Mouse (Mus musculus) lung, postnatal 25 days (tissue): ENCODE data around the gene Tmem269.

Experiments used
- DNase-seq: peaks from one replicate; pipeline ENCODE4 v3.0.0; 2022; ENCODE audit warnings: low spot score

Tmem269 gene

GRCm38 (mm10) chr4:119181456-119181855, 36.6 kb downstream of the Tmem269 start:
- DNase-seq: no peak

GRCm38 (mm10) chr4:119180133-119180707, 37.8 kb downstream of the Tmem269 start:
- DNase-seq: no peak

- no peak for DNase-seq
These were observed 39.7 kb downstream of the Tmem269 start for GRCm38 (mm10) chr4:119178331-119178730.

- DNase-seq: no peak
These were observed 40.3 kb downstream of the Tmem269 start for GRCm38 (mm10) chr4:119177702-119178101.

GRCm38 (mm10) chr4:119173851-119174453, 44.1 kb downstream of the Tmem269 start, which contains the start of gene Zfp691:
Gene Zfp691, minus strand, starts transcription at chr4:119174195.
- DNase-seq: peak; percentile 99

GRCm38 (mm10) chr4:119172919-119173650, 44.9 kb downstream of the Tmem269 start:
- DNase-seq: no peak

- peak; percentile 85 for DNase-seq
These were observed 50.4 kb downstream of the Tmem269 start for GRCm38 (mm10) chr4:119167663-119168062.

GRCm38 (mm10) chr4:119167068-119167467, 50.9 kb downstream of the Tmem269 start:
- no peak for DNase-seq

GRCm38 (mm10) chr4:119165916-119166315, 52.1 kb downstream of the Tmem269 start:
- DNase-seq: no peak

- no peak for DNase-seq
These were observed 55.0 kb downstream of the Tmem269 start for GRCm38 (mm10) chr4:119162990-119163389.

- DNase-seq: peak; percentile 10
These were observed 56.7 kb downstream of the Tmem269 start for GRCm38 (mm10) chr4:119161358-119161757.

- peak; percentile 49 for DNase-seq
These were observed 60.1 kb downstream of the Tmem269 start for GRCm38 (mm10) chr4:119157891-119158290.

- peak; percentile 65 for DNase-seq
These were observed 60.8 kb downstream of the Tmem269 start for GRCm38 (mm10) chr4:119157186-119157585.
